Mouse (Mus musculus): ENCODE measurements at regions not wholly inside any gene's neighbourhood (a gene's known extent, or its start where the extent isn't known, plus 50 kb on each side); places are given as distances from the start of the nearest gene placed in this dataset.

DNA sequence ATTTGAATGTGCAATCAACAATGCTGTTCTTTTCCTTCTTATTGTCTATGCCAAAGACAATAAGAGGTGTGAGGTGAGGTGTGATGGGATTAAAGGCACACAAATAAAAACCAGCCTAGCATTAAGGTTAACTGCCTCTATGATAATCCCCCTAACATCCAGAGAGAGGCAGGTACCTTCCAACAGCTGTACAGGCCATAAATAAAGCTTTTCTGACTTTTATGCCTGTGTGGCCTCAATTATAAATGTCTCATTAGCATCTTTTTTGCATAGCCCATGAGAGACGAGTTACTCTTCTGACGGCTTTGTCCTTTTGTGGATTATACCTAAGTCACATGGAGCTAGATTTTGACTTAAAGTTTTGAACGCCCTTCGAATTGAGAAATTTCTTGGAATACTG, 162.3 kb downstream of the Pik3r1 start:
- no peak for TF ChIP-seq E2F4 (IDR thresholded peaks at IDR 0.05; ENCODE audit: insufficient read depth)
- no peak for TF ChIP-seq POLR2A (IDR thresholded peaks at IDR 0.05; ENCODE audit: insufficient read length, low read depth)
- TF ChIP-seq MAX (IDR thresholded peaks at IDR 0.05; ENCODE audit: low read depth): no peak
- no peak for TF ChIP-seq MYOD1 (IDR thresholded peaks at IDR 0.05; ENCODE audit: control insufficient read depth in 1 of 3, insufficient read length in 2 of 3, low read depth in 2 of 3)
